Mouse (Mus musculus): ENCODE measurements around the gene Aym1. TPM values are rescaled to one million over a fixed set of nuclear protein-coding genes. Genes with fewer than 3 reads are reported as not detected.
"Not testable (repeated sequence)": the region's sequence is repeated elsewhere in the genome, so short reads cannot be mapped to it uniquely, and the experiment has no call there.

Gene Aym1
- polyA plus RNA-seq, 1 experiment from 2014 or later = not detected

DNA sequence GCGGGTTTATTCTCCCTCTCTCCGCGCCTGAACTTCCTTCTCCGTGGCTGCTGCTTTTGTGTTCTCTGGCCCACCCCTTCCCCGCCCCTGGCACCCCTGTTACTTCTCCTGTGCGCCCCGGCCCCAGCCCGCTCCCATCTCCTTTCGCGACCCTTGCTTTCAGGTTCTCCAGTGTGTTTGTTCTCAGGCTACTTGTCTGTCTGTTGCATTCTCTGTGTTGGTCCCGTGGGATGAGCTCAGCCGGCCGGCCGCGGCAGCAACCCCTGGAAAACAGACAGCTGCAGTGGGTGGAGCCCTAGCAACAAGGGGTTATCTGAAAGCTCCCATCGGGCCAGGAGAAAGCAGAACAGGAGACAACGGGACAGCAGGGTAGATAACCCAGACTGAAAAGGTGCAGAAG is 21.4 kb upstream of the Aym1 start:
- Histone ChIP-seq H3K27ac (replicated peaks) (no peak overlapping the region), H3K9me3 (no peaks in the 10 kb centered on the region), H3K4me3 (peak overlapping the region; percentile 24), H3K4me1 (peaks cover 22% of the 10 kb centered on the region), H3K27me3 (peaks cover 75% of the 10 kb centered on the region), H3K9ac (replicated peaks) (peak overlapping the region; percentile 32; the same call in 1 of the 2 replicates), H3K36me3 (no peaks in the 10 kb centered on the region), H3K4me2 (replicated peaks) (peak overlapping the region; percentile 53)
- WGBS = under 1% methylated on average over 17 of the region's 17 CpGs
- peak; percentile 49; the same call in 1 of the 2 replicates for ATAC-seq (ENCODE audit: low FRiP score, low read depth)

DNA sequence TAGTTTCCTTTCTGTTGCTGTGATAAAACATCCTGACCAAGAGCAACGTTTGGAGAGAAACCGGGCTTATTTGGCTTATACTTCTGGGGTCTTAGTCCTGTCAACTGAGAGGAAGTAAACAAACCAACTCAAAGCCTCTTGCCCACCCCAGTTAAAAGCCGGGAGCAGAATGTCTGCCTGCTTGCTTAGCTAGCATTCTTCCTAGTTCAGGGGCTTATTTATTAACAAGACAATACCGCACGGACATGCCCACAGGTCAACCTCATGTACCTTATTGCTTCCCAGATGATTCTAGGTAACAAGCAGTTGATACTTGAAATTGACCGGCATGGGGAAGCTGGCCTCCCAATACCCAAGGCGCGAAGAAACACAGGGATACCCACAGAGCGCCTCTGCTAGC is 20.8 kb upstream of the Aym1 start:
- Histone ChIP-seq H3K36me3 (no peaks in the 10 kb centered on the region), H3K4me3 (no peak overlapping the region), H3K4me1 (peaks cover 22% of the 10 kb centered on the region), H3K27ac (replicated peaks) (no peak overlapping the region), H3K27me3 (peaks cover 80% of the 10 kb centered on the region), H3K9ac (replicated peaks) (no peak overlapping the region), H3K9me3 (no peaks in the 10 kb centered on the region), H3K4me2 (replicated peaks) (peak overlapping the region; percentile 53)
- ATAC-seq (ENCODE audit: low FRiP score, low read depth) = no peak
- WGBS = 30% methylated on average over 9 of the region's 9 CpGs

DNA sequence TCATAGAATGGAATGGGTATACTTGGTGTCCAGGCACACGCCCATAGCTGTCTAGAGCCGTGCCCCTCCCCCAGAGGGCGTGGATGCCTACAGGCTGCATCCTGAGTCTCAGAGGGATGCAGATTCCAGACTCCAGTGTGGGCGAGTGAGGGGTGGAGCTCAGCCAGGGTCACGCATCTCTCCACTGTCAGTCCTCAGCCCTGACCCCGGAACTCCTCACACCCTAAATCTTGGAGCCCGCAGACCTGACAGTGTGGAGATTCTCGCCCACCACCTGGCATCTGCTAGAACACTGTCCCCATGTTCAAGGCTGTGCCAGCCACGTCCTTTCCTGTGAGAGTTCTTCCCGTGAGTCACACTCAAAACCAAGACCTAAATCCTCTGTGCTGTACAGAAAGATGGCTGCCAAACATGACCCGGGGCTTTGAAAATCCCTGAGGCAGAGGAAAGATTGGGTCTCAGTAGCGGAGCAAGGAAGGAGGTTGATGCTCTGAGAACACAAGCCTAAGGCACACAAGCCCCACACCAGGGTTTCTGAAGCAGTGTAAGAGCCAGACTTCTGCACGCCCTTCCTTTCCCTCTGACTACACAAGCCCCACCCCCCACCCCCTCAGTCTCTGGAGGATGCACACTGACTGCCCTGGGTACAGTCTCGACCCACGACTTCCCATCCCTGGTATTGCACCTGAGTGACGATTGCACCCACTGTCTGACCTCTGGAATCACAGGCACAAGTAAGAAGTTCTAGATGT is 12.3 kb upstream of the Aym1 start:
- Histone ChIP-seq H3K4me1 (peaks cover 35% of the 10 kb centered on the region), H3K4me2 (replicated peaks) (peak overlapping the region; percentile 19; the same call in 1 of the 2 replicates), H3K4me3 (0 out of 2 replicates have a peak overlapping the region, but pooled peaks have one; percentile 9), H3K9me3 (no peaks in the 10 kb centered on the region), H3K9ac (replicated peaks) (no peak overlapping the region), H3K27ac (replicated peaks) (no peak overlapping the region), H3K36me3 (no peaks in the 10 kb centered on the region), H3K27me3 (peaks cover 77% of the 10 kb centered on the region)
- ATAC-seq (ENCODE audit: low FRiP score, low read depth) = no peak
- WGBS = 32% methylated on average over 16 of the region's 16 CpGs

DNA sequence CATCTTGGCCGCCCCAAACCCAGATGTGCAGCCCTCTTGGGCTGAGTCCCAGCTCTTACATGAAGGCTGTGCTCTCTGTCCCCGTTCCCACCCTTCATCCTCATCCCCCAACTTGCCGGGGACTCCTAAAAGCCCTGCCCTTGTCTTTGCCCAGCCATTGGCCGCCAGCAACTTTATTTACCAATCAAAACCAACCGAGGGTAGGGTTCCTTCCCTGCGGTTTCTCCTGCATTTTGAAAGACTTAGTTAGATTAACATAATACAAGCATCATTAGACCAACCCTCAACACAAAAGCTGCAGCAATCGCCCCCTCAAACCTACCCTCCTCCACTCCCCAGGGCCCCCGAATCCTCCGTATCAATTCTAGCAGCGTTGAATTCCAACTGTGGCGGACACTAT is 11.3 kb upstream of the Aym1 start:
- H3K4me1 ChIP-seq = peaks cover 40% of the 10 kb centered on the region
- H3K4me2 ChIP-seq (replicated peaks) = peak overlapping the region; percentile 19; the same call in 1 of the 2 replicates
- H3K27me3 ChIP-seq = peaks cover 86% of the 10 kb centered on the region
- H3K9ac ChIP-seq (replicated peaks) = no peak overlapping the region
- H3K36me3 ChIP-seq = no peaks in the 10 kb centered on the region
- no peak for ATAC-seq (ENCODE audit: low FRiP score, low read depth)
- H3K27ac ChIP-seq (replicated peaks) = no peak overlapping the region
- H3K9me3 ChIP-seq = no peaks in the 10 kb centered on the region
- whole genome bisulfite sequencing = 3% methylated on average over 11 of the region's 11 CpGs
- no peak overlapping the region for H3K4me3 ChIP-seq

DNA sequence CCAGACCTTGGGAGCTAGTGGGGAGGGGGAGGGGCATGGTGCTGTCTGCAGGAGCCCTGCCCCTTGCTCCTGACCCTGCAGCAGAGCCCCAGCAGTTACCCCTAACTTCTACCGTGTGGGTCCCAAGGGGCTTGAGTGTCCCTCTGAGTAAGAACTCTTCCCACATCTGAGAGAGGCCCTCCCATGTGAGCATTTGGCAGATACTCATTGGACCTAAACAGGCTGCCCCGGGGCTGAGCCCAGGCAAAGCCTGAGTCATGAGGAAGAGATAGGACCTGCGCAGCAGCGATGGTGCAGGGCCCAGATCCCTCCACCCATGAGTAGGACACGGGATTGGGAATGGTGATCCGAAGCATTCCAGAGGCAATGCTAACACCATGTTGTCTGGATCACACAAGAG is 10.4 kb upstream of the Aym1 start:
- H3K4me2 ChIP-seq (replicated peaks); H3K36me3 ChIP-seq; ATAC-seq (ENCODE audit: low FRiP score, low read depth); H3K4me3 ChIP-seq; H3K9ac ChIP-seq (replicated peaks); H3K9me3 ChIP-seq; H3K27ac ChIP-seq (replicated peaks): not testable (repeated sequence)
- Histone ChIP-seq H3K4me1 (peaks cover 44% of the 10 kb centered on the region), H3K27me3 (peaks cover 84% of the 10 kb centered on the region)
- 54% methylated on average over 6 of the region's 6 CpGs for WGBS

DNA sequence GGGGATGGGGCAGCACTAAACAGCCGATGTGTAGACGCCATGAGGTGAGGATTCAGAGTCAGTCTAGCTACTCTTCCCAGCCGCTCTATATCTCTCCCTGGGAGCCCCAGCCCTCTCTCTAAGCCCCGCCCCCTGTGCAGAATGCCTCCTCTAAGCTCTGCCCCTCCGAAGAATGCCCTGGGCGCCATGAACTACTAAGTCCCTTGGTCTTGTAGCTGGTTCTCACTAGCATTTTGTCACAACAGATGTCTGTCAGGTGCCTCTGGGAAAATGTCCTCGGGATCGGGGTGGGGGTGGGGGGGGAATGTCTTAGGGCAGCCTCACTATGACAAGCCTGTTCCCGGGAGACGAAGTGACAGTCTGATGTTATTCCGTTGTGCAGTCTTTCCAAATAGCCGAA is 9.5 kb upstream of the Aym1 start:
- Histone ChIP-seq H3K9ac (replicated peaks) (no peak overlapping the region), H3K27ac (replicated peaks) (no peak overlapping the region), H3K9me3 (no peaks in the 10 kb centered on the region), H3K27me3 (peaks cover 81% of the 10 kb centered on the region), H3K4me3 (no peak overlapping the region), H3K4me1 (peaks cover 50% of the 10 kb centered on the region), H3K4me2 (replicated peaks) (no peak overlapping the region), H3K36me3 (no peaks in the 10 kb centered on the region)
- WGBS = 30% methylated on average over 12 of the region's 12 CpGs
- no peak for ATAC-seq (ENCODE audit: low FRiP score, low read depth)

DNA sequence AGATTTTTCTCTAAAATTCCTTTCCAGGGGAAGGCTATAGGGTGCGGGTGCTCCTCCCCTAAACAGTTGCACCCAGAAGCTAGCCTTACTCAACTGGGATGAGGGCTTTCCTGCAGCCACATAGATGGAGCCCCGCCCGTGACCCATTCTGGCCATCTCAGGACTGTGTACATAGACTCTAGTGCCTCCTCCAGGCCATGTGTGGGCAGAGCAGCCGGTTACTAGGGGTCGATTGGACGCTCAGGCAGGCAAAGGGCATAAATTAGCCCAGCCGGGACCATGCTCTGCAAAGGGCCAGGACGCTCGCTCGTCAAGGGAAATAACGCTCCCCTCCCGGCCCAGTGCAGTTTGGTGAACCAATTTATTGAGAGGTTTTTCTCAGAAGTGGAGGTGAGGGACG is 8.5 kb upstream of the Aym1 start:
- H3K4me3 ChIP-seq = no peak overlapping the region
- no peak overlapping the region; the same call in 1 of the 2 replicates for H3K27ac ChIP-seq (replicated peaks)
- ATAC-seq (ENCODE audit: low FRiP score, low read depth) = peak; percentile 25; the same call in 1 of the 2 replicates
- peaks cover 50% of the 10 kb centered on the region for H3K4me1 ChIP-seq
- no peaks in the 10 kb centered on the region for H3K36me3 ChIP-seq
- H3K9me3 ChIP-seq = no peaks in the 10 kb centered on the region
- WGBS = 7% methylated on average over 13 of the region's 13 CpGs
- peaks cover 91% of the 10 kb centered on the region for H3K27me3 ChIP-seq
- H3K9ac ChIP-seq (replicated peaks) = no peak overlapping the region
- no peak overlapping the region for H3K4me2 ChIP-seq (replicated peaks)

DNA sequence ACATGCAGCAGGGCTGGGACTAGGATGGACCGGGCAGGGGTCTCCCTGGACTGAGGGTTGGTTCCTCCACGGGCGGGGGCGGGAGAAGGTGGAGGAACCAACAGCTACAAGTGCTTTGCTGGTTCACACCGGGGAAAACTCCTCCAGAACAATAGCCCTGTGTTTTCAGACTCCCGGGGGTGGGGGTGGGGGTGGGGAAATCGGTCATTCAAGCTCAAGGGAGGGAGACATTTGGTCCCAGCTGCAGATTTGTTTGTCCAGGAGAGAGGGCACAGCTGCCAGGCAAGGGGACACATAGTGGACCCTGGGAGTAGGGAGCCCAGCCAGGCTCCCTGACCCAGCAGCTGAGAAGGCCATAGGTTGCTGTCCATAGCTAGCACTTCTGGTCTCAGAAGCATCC is 7.9 kb upstream of the Aym1 start:
- Histone ChIP-seq H3K4me1 (peaks cover 50% of the 10 kb centered on the region), H3K9ac (replicated peaks) (peak overlapping the region; percentile 15; the same call in 1 of the 2 replicates), H3K9me3 (no peaks in the 10 kb centered on the region), H3K27ac (replicated peaks) (no peak overlapping the region), H3K27me3 (peaks cover 91% of the 10 kb centered on the region), H3K4me2 (replicated peaks) (no peak overlapping the region; the same call in 1 of the 2 replicates), H3K36me3 (no peaks in the 10 kb centered on the region), H3K4me3 (no peak overlapping the region)
- ATAC-seq (ENCODE audit: low FRiP score, low read depth) = no peak; the same call in 1 of the 2 replicates
- WGBS = 8% methylated on average over 6 of the region's 7 CpGs

DNA sequence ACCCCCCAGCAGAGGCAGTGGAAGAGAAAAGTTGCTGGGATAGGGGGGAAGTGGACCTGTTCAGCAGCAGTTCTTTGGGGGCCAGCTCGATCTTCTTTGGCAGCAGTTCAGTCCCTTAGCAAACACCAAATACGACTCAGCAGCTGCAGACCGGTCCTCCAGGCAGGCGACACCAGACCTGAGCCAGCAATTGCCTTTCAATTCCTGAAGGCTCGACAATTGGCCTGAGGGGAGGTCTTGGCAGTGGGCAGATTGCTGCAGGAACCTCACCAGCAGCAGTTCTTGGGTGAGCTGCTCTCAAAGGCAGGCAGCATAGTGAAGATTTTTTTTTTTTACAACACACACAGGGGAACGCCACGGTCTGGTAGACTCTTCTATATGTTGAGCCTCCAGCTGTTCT is 7.3 kb upstream of the Aym1 start:
- Histone ChIP-seq H3K4me1 (peaks cover 48% of the 10 kb centered on the region), H3K4me2 (replicated peaks) (no peak overlapping the region), H3K9me3 (no peaks in the 10 kb centered on the region), H3K27me3 (peaks cover 91% of the 10 kb centered on the region), H3K36me3 (no peaks in the 10 kb centered on the region), H3K9ac (replicated peaks) (no peak overlapping the region), H3K27ac (replicated peaks) (0 out of 2 replicates have a peak overlapping the region, but pooled peaks have one; percentile 2), H3K4me3 (no peak overlapping the region)
- WGBS = 17% methylated on average over 7 of the region's 7 CpGs
- ATAC-seq (ENCODE audit: low FRiP score, low read depth) = no peak

DNA sequence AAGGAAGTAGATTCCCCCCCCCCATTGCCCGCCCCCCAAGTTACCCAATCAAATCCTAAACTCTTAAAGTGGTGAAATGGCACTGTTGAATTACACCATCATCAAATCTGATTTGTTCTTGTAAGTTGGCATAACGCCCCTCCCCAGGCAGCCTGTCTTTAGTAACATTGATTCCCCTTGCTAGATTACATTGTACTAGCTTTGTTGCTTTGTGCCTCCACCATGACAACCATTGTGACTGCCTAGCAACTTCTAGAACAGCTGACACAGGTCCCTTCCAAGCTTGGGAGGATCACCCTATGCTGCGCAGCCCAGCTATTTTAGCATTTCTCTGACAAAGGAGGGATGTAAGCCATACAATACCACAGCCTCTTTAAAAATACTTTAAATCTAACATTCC is 5.3 kb upstream of the Aym1 start:
- H3K27me3 ChIP-seq = peaks cover 87% of the 10 kb centered on the region
- no peaks in the 10 kb centered on the region for H3K36me3 ChIP-seq
- H3K9me3 ChIP-seq = no peaks in the 10 kb centered on the region
- peaks cover 38% of the 10 kb centered on the region for H3K4me1 ChIP-seq
- no peak overlapping the region for H3K4me2 ChIP-seq (replicated peaks)
- H3K9ac ChIP-seq (replicated peaks) = no peak overlapping the region
- 36% methylated on average over 3 of the region's 3 CpGs for WGBS
- peak; percentile 53; the same call in 1 of the 2 replicates for ATAC-seq (ENCODE audit: low FRiP score, low read depth)
- H3K4me3 ChIP-seq = no peak overlapping the region
- H3K27ac ChIP-seq (replicated peaks) = no peak overlapping the region

DNA sequence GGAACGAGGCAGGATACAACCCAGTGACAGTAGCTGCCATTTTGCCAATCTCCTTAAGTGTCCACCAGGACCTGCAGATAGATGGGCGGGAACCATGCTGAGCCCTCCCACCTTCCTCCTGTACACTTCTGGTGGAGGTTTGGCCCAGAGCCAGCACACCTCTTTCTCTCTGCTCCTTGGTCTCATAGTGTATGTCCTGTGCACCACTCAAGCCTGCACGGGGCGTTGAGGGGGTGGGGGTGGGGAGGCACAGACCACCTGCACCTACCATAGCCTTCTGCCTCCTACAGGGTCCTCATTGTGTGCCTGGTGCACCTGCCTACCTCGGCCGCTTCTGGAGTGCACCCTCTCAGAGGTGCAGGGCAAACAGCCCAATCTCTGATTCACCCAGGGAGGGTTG is 4.5 kb upstream of the Aym1 start:
- ATAC-seq (ENCODE audit: low FRiP score, low read depth) = no peak
- H3K4me1 ChIP-seq = peaks cover 43% of the 10 kb centered on the region

DNA sequence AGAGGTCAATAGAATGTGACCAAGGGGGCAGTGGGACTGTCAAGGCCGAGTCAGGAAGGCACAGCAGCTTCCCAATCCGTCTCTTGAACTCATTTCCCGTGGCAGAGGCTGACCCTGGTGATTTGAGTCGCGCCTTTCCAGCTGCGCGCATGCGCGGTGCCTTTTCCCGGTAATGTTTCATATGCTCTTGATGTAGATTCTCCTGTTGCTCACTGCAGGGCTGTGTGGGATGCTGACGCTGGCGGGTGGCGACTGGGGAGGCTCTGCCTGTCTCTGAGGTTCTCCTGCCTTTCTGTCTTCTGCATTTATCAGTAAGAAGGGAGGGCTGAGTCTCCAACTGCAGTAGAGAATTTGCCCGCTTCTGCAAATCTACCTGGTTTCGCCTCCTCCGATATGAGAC is 2.8 kb upstream of the Aym1 start:
- Histone ChIP-seq H3K4me2 (replicated peaks) (no peak overlapping the region), H3K9me3 (no peaks in the 10 kb centered on the region), H3K27ac (replicated peaks) (no peak overlapping the region), H3K9ac (replicated peaks) (no peak overlapping the region), H3K27me3 (peaks cover 75% of the 10 kb centered on the region), H3K4me1 (peaks cover 34% of the 10 kb centered on the region), H3K36me3 (no peaks in the 10 kb centered on the region), H3K4me3 (no peak overlapping the region)
- ATAC-seq (ENCODE audit: low FRiP score, low read depth) = no peak
- WGBS = 55% methylated on average over 16 of the region's 16 CpGs

More for the DNA sequence above, 4.5 kb upstream of the Aym1 start:
- H3K4me3 ChIP-seq = no peak overlapping the region
- peaks cover 87% of the 10 kb centered on the region for H3K27me3 ChIP-seq
- H3K9ac ChIP-seq (replicated peaks) = no peak overlapping the region
- H3K27ac ChIP-seq (replicated peaks) = no peak overlapping the region
- H3K4me2 ChIP-seq (replicated peaks) = no peak overlapping the region
- no peaks in the 10 kb centered on the region for H3K36me3 ChIP-seq
- H3K9me3 ChIP-seq = no peaks in the 10 kb centered on the region
- 77% methylated on average over 6 of the region's 6 CpGs for WGBS
